Mouse (Mus musculus) cortical plate, adult 2 months (tissue): Measurements from ENCODE around the gene Tmem207.

Experiments used
- CTCF ChIP-seq: fragments of 200-500 bp; IDR thresholded peaks from 2 replicates; pipeline ENCODE4 v1.5.1; 2011; ENCODE audit warnings: mild to moderate bottlenecking, control low read depth, low read length; ENCODE audit not compliant: insufficient read depth; ENCODE audit errors: extremely low read depth
- POLR2A ChIP-seq: fragments of 200-500 bp; IDR thresholded peaks from 2 replicates; pipeline ENCODE4 v1.6.1; 2011; ENCODE audit warnings: mild to moderate bottlenecking, low read length, control low read depth; ENCODE audit not compliant: insufficient read depth; ENCODE audit errors: extremely low read depth

GRCm38 (mm10) chr16:26519596-26519995, 7.0 kb downstream of the Tmem207 start:
- TF ChIP-seq CTCF, result peak; percentile 47; the same call in 1 of the 2 replicates
- no peak for TF ChIP-seq POLR2A
